Mouse (Mus musculus) retina, postnatal 1 day (tissue): Measurements from ENCODE around the gene Tmem97.
A peak's percentile ranks its signal among the peaks of the same experiment; 100 is the strongest.
"Not testable (repeated sequence)": the region's sequence is repeated elsewhere in the genome, so short reads cannot be mapped to it uniquely, and the experiment has no call there.

ENCODE experiments used
- DNase-seq: peaks from one replicate; pipeline ENCODE4 v3.0.0-alpha.2; 2012

Gene Tmem97

DNA sequence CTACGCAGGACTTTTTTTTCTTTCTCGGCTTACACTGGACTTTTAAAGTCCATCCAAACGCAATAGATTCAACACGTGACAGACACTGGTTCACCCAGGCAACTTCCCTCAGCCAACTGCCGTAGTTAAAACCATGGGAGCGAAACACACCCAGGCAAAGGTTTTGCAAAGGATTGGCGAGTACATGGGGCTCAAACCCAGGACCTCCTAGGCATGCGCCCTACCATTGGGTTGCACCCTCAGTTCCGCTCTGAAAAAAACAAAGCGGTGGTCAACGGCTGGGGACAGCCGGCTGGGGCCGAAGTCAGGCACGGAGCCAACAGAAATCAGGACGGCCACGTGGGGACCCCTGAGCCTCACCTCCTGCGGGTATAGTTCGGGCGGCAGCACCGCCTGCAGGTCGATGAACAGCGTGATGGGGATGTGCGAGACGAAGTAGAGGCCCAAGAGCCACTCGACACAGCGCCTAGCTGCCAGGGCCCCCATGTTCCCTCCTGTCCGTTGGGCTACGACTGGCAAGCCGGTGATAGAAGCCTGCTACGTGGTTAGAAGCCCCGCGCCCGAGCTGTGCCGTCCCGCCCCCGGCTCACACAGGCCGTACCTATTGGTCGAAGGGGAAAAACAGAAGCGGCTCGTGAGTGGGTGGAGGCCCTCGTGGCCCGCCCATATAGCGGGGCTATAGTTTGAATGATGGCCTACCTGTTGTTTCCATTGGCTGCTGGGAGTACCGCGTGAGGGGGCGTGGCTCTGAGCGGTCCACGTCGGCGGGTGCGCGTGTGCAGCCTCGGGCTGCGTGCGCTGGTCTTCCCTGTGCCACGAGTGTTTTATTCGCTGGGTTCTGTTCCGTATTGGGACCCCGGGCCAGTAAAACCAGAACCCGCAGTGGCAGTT, at the start of gene Tmem97:
Gene Tmem97 (minus strand): TSS at position 610 of the 891 bp plus-strand sequence.
- peak; percentile 99 for DNase-seq

DNA sequence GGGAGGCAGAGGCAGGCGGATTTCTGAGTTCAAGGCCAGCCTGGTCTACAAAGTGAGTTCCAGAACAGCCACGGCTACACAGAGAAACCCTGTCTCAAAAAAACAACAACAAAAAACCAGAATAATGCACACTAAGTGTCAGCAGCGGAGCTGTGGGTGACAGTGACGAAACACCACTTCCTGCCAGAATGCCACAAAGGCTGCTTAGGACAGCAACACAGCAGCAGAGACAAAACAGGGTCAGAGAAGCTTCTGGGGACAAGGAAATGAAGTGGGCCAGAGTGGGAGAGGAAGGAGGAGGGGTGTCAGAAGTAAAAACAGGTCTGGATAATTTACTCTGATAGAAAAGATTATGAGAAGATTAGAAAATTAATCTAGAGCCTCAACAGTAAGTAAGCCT, 49.5 kb upstream of the Tmem97 start:
- peak; percentile 14 for DNase-seq

DNA sequence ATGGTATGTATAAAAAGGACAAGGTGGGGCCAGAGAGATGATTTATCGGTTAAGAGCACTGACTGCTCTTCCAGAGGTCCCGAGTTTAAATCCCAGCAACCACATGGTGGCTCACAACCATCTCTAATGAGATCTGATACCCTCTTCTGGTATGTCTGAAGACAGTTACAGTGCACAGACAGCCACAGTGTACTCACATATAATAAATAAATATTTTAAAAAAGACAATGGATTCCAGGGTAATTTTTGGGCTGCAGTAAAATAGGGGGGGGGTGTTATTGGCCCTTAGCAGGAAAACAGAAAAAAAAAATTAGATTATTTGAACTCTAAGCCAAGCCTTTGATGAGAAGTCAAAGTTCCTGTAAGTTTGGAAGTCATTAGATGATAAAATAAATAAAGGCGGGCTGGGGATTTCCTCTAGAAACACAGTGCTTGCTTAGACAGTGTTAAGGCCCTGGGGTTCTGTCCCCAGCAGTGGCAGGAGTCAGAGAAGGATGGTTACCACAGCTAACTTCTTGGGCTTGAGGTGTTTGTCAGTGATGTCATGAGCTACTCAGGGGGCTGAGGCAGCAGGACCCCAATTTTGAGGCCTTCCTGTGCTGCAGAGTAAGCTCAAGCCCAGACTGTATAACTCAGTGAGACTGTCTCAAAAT, 48.3 kb upstream of the Tmem97 start:
- no peak for DNase-seq

DNA sequence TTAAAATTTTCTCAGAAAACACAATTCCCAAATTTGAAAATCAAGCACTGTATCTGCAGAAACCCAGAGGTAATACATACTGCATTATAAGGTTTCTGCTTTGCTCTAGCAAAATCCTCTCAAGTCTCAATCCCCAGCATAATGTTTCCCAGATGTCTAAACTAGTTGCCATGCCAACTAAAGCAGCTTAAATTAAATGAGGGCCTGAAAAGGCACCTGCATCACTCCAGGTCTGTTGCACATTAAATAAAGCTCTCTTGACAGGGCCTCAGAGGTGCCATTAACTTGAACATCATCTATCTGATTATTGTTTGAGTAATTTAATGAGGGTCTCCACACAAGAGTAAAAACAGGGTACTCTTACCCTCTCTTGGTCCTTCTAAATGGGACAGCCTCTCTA, 46.2 kb upstream of the Tmem97 start:
- DNase-seq = peak; percentile 50

DNA sequence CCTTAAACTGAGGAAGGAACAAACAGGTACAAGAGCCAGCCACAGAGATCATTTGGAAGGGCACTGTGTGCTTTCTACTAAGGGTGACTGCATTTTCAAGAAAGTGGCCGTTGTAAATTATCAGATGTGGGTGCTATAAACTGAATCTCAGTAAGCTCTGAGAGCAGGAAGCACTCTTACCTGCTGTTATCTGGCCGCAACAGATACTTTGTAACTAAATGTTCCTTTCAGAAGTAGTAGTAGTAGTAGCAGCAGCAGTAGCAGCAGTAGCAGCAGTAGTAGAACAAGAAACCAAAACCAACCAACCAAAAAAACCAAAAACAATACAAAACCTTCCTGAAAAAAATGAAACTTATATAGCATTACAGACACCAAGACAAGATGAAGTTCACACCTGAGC, 45.2 kb upstream of the Tmem97 start:
- no peak for DNase-seq

DNA sequence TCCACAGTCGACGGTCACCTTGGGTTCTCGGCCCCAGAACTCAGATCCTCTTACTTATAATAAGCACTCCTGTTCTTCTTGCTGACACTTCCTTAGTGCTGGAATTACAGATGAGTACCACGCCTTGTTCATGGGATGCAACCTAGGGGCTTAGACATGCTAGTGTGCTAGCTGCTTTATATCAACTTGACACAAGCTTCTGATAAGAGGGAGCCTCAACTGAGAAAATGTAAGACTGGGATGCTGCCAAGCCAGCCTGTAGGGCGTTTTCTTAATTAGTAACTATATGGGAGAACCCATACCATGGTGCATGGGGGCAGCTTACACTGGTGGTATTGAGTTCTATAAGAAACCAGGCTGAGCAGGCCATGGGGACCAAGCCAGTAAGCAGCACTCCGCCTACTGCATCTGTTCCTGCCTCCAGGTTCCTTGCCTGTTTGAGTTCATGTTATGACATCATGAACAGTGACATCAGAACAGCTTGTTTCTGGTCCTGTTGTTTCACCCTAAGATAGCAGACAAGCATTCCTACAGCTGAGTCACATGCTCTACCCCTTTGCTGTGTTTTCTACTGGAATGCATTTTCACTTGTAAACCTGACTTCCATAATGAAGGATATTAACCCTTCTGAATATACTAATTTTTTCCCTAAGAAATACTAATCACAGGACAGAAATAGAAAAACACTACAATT, 43.8 kb upstream of the Tmem97 start:
- DNase-seq = no peak

DNA sequence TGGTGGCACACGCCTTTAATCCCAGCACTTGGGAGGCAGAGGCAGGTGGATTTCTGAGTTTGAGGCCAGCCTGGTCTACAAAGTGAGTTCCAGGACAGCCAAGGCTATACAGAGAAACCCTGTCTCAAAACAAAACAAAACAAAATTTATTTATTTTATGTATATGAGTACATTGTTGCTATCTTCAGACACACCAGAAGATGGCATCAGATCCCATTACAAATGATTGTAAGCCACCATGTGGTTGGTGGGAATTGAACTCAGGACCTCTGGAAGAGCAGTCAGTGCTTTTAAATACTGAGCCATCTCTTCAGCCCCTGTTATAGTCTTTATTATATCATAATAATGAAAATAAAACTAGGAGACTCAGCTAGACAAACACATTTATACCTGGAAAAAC, 37.1 kb upstream of the Tmem97 start:
- DNase-seq = not testable (repeated sequence)

DNA sequence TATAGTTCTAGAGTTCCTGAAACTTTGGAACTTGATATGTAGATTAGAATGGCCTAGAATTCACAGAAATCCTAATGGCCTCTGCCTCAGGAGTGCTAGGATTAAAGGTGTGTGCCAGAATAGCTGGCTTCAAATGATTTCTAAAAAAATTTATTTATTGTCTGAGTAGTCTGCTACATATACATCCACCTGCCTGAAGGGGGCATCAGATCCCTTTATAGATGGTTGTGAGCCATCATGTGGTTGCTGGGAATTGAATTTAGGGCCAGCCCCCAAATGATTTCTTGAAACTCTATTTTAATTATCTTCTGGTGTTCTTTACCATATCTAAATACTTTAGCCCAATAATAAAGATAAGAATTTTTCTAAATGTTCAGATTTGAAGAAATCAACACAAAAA, 35.5 kb upstream of the Tmem97 start:
- DNase-seq = no peak

DNA sequence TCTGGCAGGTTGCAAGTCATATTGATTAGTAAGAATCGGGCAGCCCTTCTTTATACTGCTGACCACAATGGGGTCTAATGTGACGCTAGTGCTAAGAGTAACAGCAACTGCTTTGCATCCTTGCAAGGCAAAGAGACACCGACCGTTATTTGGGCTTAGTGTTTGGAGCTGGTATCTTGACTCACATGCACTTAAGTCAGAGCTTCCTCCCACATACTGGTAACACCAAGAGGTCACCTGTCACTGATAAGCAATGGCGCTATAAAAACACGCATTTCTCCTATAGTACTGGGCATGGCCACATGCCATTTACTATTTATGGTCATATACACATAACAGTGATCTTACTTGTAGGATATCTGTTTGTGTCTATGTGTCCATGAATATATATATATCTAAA, 32.3 kb upstream of the Tmem97 start:
- DNase-seq = no peak

DNA sequence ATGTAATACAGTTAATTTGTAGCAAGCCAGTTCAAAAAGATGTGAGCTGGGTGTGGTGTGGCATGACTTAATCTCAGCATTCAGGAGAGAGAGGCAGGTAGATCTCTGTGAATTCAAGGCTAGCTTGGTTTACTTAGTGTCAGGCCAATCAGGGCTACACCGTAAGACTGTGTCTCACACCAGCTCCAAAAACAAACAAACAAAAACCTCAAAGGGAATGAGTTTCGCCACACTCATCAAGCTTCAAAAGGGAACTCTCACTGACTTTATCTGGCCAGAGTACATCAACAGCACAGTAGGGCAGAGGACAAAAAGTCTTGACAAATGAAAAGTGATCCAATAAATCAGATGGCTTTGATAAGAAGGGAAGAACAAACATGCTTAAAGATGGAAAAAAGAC, 24.4 kb upstream of the Tmem97 start:
- no peak for DNase-seq

DNA sequence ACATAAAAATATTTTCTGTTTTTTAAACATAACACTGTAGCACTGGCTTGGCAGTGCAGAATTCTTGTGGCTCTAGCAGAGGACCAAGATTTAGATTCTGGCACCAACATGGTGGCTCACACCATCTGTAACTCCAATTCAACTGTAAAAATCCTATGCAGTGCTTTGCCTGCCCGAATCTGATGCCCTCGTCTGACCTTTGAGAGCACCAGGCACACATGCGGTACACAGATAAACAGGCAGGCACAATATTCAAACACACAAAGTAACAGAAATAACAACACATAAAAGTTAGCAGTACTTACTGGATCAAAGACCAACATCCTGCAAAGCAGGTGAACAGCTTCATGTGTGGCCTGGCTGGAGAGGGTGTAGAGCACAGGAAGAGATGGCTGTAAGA, 24.0 kb upstream of the Tmem97 start:
- DNase-seq = no peak

DNA sequence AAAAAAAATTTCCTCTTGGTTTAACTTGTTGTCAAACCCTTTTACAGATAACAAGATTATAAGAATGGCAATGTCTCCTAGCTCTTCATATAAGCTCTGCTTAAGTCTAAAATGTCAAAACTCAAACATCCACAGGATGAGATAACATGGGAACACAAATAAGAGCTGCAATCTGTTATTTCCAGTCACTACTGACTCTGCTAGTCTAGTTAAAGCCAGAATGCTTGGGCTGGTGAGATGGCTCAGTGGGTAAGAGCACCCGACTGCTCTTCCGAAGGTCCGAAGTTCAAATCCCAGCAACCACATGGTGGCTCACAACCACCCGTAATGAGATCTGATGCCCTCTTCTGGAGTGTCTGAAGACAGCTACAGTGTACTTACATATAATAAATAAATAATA, 23.5 kb upstream of the Tmem97 start:
- DNase-seq = not testable (repeated sequence)

DNA sequence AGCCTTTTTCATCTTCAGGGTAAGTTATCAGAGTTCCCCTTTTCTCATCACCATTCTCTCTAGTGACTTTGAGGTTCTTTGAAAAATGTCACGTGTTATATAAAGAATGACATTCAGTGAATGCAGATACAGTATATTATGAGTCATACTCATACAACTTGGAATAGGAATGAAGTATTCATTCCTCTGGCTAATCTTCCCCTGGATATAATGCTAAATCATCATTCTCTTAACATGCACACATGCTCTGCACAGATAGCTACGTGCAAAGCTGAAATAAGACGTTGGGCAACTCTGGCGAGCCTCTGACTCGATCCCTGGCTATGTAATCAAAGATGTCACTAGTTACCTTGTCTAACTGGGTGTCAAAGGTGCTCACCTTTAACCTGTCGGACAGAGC, 21.3 kb upstream of the Tmem97 start:
- DNase-seq = no peak

DNA sequence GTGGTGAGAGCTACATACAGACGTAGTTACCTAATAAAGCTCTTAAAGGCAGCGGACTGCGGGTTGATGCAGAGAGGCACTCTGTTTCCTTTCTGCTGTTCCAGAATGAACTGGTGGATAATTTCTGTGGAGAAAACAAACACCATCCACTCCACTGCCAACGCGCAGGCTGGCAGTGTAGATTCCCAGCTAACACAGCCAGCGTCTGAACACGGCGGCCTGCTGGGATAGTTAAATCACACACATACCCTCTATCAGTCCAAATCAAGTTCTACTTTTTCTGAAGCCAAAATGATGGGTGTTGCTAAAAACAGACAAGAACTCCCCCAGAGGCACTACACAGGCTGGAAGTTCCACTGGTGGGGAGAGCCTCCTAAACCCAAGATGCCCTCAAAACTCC, 20.9 kb upstream of the Tmem97 start:
- no peak for DNase-seq

DNA sequence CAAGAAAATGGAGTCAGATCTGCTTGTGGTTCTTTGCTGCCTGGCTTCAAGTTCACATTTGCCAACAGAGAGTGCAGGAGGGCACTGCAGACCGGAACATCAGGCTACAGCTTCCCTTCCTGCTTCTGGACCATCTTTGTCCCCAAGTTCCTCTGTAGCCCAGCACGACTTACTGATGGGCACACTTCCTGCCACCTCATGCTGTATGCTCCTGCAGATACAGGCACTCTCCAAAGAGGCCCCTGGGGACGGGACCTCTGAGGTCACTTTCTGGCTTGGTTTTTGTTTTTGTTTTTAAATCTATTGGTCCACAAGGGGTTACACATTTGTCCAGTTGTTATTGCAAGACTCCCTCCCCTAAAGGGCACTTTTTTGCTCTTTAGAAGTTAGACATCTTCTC, 19.2 kb upstream of the Tmem97 start:
- no peak for DNase-seq

DNA sequence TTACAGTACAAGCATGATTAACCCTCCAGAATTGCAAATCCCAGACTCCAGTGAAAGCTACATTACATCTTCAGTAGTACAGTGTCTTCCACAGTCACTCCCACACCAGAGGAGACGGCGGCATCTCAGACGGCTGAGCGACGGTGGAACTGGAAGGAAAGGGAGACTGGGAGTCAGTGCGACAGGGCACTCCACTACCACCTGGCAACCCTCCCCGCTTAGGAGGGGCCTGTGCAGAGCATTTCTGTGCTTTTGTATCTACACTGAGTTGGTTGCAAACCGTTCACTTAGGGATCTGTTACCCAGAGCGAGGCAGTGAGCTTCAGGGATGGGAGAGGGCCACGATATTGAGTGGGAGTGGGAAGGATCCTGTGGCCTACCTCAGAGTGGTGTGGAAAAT, 18.2 kb upstream of the Tmem97 start:
- no peak for DNase-seq

DNA sequence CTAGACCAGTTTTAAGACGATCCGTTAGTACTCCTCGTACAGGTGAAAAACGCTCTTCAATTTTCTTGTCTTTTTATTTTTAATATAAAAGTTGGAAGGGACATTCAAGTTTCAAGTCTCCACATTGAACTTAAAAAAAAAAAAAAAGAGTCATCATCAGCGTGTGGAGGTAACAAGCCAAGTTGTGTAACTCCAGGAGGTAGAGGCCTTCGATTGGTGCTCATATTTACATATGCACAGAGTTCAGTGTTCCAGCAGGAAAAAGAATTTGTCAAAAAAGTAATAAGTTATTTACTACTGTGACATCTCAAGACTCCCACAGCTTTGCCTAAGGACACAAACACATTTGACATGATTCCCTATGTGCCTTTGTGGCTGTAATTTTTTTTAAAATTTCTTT, 17.0 kb upstream of the Tmem97 start:
- no peak for DNase-seq

DNA sequence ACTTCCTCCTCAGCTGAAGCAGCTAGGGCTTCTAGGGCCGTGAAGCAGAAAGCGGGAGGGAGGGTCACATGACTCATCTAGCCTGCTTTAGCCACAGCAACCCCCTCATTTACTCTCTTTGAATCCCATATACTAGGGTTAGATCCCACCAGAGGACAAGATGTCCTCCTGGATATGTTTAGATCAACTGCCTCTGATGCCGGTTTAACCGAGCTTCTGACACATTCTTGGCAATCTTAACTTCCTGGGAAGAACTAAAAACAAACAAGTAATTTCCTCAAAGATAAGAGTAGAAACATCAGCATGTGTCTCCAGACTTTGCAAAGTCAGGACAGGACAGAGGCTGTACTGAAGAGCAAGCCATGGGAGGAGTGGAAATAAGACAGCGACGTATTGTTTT, 16.2 kb upstream of the Tmem97 start:
- no peak for DNase-seq

DNA sequence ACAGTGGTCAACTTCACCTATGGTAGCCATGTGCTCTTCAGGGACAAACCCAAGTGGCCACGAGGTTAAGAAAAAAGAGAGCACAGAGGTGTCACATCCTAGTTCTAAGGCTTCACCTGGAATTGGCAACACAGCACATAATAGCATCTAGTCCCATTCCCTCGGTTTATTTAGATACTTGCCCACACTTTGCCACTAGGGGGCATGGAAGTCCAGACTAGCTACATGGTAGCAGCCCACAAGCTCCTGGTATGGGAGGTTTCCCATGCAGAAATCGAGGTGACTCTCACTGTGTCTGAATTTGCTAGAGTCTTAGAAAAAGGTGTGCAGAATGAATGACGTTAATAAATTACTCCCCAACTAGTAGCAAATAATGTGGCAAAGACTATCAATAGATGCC, 9.9 kb upstream of the Tmem97 start:
- DNase-seq = peak; percentile 85

DNA sequence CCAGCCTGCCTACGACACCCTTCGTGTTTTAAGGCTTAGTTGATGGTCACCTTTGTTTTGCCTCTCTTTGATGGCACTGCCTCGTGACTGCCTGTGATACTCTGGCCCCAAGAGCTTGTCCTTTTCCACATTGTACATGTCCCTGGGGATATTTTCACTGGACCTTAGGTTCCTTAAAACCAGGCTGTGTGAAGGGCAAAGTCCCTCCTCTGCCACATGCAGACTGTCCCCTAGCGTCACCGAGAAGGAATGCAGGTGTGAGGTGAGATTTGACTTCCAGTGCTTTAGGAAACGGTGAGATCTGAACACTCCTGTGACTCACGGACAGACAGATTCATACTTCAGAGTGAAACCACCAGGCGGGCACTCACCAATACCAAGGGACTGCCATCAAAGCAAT, 6.7 kb upstream of the Tmem97 start:
- DNase-seq = peak; percentile 20

DNA sequence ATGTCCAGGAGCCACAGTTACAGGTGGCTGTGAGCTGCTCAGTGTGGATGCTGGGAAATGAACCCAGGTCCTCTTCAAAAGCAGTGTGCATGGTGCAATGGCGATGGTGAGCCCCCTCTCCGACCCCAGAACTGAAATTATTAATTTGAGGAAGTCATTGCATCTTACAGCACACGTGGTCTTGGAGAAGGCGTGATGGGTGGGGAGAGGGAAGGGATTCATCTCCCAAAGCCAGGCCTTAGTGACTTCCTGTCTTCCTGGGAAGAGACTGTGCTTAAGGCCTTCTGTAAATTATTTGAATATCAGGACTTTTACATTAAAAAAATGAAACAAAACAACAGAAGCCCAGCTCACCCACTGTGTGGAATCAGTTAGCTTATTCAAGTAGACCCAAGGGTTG, 5.5 kb upstream of the Tmem97 start:
- no peak for DNase-seq

DNA sequence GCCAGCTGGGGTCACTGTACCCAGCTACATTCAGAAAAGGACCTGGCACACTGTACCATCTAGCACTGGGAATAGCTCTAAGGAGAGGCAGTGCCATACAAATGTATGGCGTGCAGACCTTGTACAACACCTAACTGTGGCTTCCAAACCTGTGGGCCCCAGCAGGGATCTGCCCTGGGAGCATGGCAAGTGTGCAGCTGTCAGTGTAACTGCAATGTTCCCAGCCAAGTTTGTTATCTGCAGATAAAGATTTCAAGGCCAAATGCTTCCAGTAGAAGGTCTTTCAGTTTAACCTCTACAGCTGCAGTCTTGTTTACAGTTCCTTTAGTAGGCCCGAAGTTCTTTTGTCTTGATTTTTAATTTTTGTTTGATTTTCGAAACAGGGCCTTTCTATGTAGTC, 5.0 kb upstream of the Tmem97 start:
- no peak for DNase-seq

DNA sequence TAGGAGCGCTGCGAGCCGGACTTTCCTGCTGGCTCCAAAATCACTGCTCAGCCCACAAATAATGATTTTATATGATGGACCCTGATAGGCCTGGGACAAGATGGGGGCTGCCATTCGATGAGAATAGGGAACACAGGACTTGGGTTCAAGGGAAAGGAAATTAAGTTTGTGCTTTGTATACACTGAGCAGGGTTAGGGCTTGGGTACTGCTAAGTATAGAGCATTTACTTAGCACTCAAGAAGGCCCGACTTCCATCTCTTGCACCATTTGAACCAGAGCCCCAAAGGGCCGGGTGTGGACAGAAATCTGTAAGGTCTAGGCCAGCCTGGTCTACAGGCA, 452 bp upstream of the Tmem97 start:
- no peak for DNase-seq

DNA sequence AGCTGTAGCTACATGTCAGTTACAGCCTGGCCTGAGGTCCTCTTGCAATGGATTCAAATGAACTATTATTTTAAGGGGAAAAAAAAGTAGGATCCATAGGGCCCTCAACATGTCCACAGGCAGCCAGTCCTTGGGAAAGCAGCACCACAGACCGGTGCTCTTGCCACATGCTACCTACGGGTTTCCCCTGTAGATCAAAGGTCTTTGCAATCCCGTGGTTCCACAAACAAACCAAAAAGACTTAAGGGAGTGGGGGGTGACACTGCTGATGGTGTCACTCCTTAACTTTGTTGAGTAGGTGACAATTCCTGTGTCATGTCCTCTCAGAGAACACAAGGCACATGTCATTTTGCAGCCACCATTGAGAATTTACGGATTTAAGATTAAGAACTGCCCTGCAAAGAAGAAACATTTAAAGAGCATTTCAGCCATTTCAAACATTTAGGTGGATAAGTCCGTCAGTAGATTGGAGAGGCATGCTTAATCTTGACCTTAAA, 1.0 kb downstream of the Tmem97 start:
- no peak for DNase-seq
